Mouse (Mus musculus) stomach, postnatal 0 days (tissue): Measurements from ENCODE around the gene Slx4. TPM values are rescaled to one million over a fixed set of nuclear protein-coding genes. Genes with fewer than 3 reads are reported as not detected.

Experiments used
- ATAC-seq: fragments of 200-750 bp; cut with Nextera tagmentation; 2 replicates; pipeline ENCODE4 v1.8.0; 2017; ENCODE audit not compliant: low FRiP score, low TSS enrichment
- DNase-seq: peaks from one replicate; pipeline ENCODE4 v3.0.0-alpha.2; 2016; ENCODE audit warnings: low spot score
- H3K27ac ChIP-seq: fragments of 300-500 bp; sonication (generic); replicated peaks from 2 replicates; pipeline ENCODE4 v1.5.1; 2014; ENCODE audit warnings: mild to moderate bottlenecking, control low read depth
- H3K27me3 ChIP-seq: fragments of 300-500 bp; sonication (generic); 2 replicates; pipeline ENCODE4 v1.6.1; 2014; ENCODE audit warnings: low read length; ENCODE audit not compliant: control insufficient read depth, insufficient read depth
- H3K36me3 ChIP-seq: fragments of 300-500 bp; sonication (generic); 2 replicates; pipeline ENCODE4 v1.6.1; 2014; ENCODE audit warnings: low read length, mixed read lengths; ENCODE audit not compliant: control insufficient read depth, insufficient read depth
- H3K4me1 ChIP-seq: fragments of 300-500 bp; sonication (generic); replicated peaks from 2 replicates; pipeline ENCODE4 v1.6.1; 2014; ENCODE audit warnings: antibody characterized with exemption; ENCODE audit not compliant: control insufficient read depth, insufficient read depth
- H3K4me2 ChIP-seq: fragments of 300-500 bp; sonication (generic); replicated peaks from 2 replicates; pipeline ENCODE4 v1.6.1; 2014; ENCODE audit warnings: low read depth, mild to moderate bottlenecking, control low read depth, moderate library complexity
- H3K4me3 ChIP-seq: fragments of 300-500 bp; sonication (generic); 2 replicates; pipeline ENCODE4 v1.5.1; 2014; ENCODE audit warnings: low read depth, low read length, control low read depth
- H3K9ac ChIP-seq: fragments of 300-500 bp; sonication (generic); 2 replicates; pipeline ENCODE4 v1.6.1; 2014; ENCODE audit warnings: mild to moderate bottlenecking, low read length, control low read depth, mixed read lengths
- H3K9me3 ChIP-seq: fragments of 300-500 bp; sonication (generic); 2 replicates; pipeline ENCODE4 v1.6.1; 2016; ENCODE audit warnings: low read length; ENCODE audit not compliant: control insufficient read depth
- CTCF ChIP-seq: IDR thresholded peaks from 2 replicates; pipeline ENCODE4 v1.5.1; 2016; ENCODE audit warnings: antibody characterized with exemption, low read depth, mild to moderate bottlenecking, moderate library complexity
- EP300 ChIP-seq: optimal IDR thresholded peaks from 2 replicates; pipeline ENCODE3; 2016; ENCODE audit warnings: antibody characterized with exemption
- WGBS: fragments of 180-500 bp; shearing (Covaris S2); extraction: QIAGEN DNeasy Blood & Tissue Kit; methylation state at CpG from one replicate; pipeline ENCODE4 v1.1.7; 2014; 5-methylcytosine and 5-hydroxymethylcytosine counted together
- polyA plus RNA-seq: library from polyadenylated mRNA; unstranded; fragments of >200 nt; fragmentation: Nextera tagmentation; extraction: Ambion mirVana; gene quantifications from 2 replicates; pipeline ENCODE4 v1.2.1, GENCODE M21; 2015

Gene Slx4
- polyA plus RNA-seq, 1 experiment from 2014 or later: 3.3 TPM

DNA sequence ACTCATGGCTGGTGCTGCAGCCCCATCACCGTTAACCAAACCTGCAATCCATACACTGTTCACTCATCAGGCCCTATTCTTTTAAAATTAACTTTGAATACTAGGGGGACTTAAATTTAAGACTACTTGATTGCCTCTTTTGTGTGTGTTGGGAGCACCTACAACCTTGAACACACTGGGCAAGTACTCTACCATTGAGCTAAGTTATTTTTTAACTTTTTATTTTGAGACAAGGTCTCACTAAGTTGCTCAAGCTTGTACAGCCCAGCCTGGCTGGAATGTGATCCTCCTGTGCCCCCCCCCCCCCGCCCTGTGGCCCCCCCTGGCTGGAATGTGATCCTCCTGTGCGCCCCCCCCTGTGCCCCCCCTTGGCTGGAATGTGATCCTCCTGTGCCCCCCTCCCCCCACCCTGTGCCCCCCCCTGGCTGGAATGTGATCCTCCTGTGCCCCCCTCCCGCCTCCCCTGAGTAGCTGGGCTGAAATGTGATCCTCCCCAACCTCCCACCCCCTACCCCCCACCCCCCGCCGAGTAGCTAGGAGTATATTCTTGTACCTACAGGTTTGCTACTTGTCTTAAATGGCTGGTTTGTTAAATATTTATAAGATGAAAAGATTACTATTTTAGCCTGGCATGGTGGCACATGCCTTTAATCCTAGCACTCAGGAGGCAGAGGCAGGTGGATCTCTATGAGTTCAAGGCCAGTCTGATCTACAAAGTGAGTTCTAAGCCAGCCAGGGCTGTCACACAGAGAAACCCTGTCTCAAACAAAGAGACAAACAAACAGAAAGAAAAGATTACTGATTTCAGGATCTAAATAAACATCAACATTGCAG, 28.1 kb upstream of the Slx4 start:
- Histone ChIP-seq H3K4me2 (no peak overlapping the region), H3K4me1 (no peaks in the 10 kb centered on the region), H3K4me3 (no peak overlapping the region), H3K9me3 (no peaks in the 10 kb centered on the region), H3K9ac (no peak overlapping the region), H3K27ac (no peak overlapping the region), H3K27me3 (no peaks in the 10 kb centered on the region), H3K36me3 (no peaks in the 10 kb centered on the region)
- no peak for TF ChIP-seq CTCF
- TF ChIP-seq EP300: no peak
- ATAC-seq (no peak), DNase-seq (no peak)
- 63% methylated on average over 4 of the region's 6 CpGs for WGBS

GRCm38 (mm10) chr16:4030501-4030900, 26.9 kb upstream of the Slx4 start:
- no peak overlapping the region for H3K4me2 ChIP-seq
- DNase-seq (no peak), ATAC-seq (no peak)
- no peak for TF ChIP-seq EP300
- TF ChIP-seq CTCF: no peak
- no peak overlapping the region for H3K9ac ChIP-seq
- no peaks in the 10 kb centered on the region for H3K27me3 ChIP-seq
- H3K36me3 ChIP-seq: no peaks in the 10 kb centered on the region
- H3K9me3 ChIP-seq: no peaks in the 10 kb centered on the region
- H3K4me1 ChIP-seq: no peaks in the 10 kb centered on the region
- H3K4me3 ChIP-seq: no peak overlapping the region
- no peak overlapping the region for H3K27ac ChIP-seq
- 95% methylated on average over 10 of the region's 10 CpGs for WGBS

DNA sequence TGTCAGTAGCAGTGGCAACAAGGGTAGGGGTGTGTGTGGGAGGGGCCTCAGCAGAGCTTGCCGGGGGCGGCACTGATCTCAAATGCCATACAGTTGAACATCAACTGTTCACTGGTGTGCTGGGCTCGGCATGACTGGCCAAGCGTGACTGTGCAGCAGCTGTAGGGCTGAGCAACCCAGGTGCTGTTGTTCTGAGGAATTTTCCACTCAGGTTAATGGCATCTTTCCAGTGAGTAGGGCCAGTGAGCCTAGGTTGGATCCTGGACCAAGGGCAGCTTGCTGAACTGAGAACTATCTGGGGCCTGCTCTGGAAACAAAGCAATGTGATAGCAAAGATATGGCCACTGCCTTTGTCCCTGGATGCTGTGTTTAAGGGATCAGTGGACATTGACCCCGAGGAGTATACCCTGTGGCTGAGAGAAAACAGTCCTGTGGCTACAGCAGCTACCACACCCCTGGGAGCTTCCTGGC, 25.8 kb upstream of the Slx4 start:
- Histone ChIP-seq H3K27me3 (no peaks in the 10 kb centered on the region), H3K4me3 (no peak overlapping the region), H3K36me3 (no peaks in the 10 kb centered on the region), H3K9me3 (no peaks in the 10 kb centered on the region), H3K9ac (no peak overlapping the region), H3K4me1 (no peaks in the 10 kb centered on the region), H3K27ac (no peak overlapping the region), H3K4me2 (no peak overlapping the region)
- TF ChIP-seq EP300 (no peak), CTCF (no peak)
- ATAC-seq: peak; percentile 58; the same call in 1 of the 2 replicates
- no peak for DNase-seq
- 77% methylated on average over 5 of the region's 5 CpGs for WGBS

DNA sequence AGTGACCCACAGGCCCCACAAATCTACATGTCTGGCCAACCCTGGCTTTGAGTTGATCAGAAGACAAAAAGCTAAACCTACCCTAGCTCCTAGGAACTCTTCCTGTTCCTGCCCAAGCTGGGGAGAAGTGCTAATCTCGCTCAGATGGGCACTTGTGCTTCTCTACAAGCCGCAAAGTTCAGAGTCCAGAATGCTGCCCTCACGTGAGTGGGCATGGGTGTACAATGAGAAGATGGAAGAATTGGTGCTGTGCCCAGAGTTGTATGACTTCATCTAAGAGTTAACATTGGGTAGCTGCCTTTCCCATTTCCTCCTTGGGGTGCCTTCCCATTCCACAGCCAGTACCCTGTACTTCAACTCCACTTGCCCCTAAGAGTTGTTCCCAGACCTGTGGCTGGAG, 23.6 kb upstream of the Slx4 start:
- no peak for TF ChIP-seq CTCF
- no peak for TF ChIP-seq EP300
- 78% methylated on average over 3 of the region's 3 CpGs for WGBS

DNA sequence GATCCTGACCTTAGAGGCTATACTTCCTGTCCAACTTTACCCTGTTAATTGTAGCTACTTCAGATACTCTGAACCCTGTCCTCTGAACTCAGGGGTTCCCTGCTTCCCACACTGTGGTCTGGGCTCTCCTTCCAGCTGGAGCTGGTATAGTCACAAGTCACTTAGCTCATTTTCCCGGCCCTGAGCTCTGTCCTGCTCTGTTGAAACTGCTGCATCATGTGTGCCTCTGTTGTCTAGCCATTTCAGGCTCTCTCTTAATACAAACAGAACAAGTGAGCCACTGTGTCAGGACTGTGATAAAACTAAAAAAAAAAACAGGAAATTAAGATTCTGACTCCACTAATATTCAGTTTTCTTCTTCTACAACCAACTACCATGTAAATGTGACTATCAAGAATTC, 23.1 kb upstream of the Slx4 start:
- 38% methylated on average over 1 of the region's 1 CpGs for WGBS
- Histone ChIP-seq H3K36me3 (no peaks in the 10 kb centered on the region), H3K9me3 (no peaks in the 10 kb centered on the region), H3K4me1 (no peaks in the 10 kb centered on the region), H3K4me3 (no peak overlapping the region), H3K27ac (no peak overlapping the region), H3K27me3 (no peaks in the 10 kb centered on the region), H3K9ac (no peak overlapping the region), H3K4me2 (no peak overlapping the region)
- DNase-seq (no peak), ATAC-seq (no peak)
- TF ChIP-seq CTCF (no peak), EP300 (no peak)

More for the DNA sequence above, 23.6 kb upstream of the Slx4 start:
- H3K27me3 ChIP-seq: no peaks in the 10 kb centered on the region
- H3K9me3 ChIP-seq: no peaks in the 10 kb centered on the region
- no peak for ATAC-seq
- H3K4me2 ChIP-seq: no peak overlapping the region
- no peak for DNase-seq
- H3K9ac ChIP-seq: no peak overlapping the region
- H3K4me3 ChIP-seq: no peak overlapping the region
- no peak overlapping the region for H3K27ac ChIP-seq
- no peaks in the 10 kb centered on the region for H3K36me3 ChIP-seq
- H3K4me1 ChIP-seq: no peaks in the 10 kb centered on the region

DNA sequence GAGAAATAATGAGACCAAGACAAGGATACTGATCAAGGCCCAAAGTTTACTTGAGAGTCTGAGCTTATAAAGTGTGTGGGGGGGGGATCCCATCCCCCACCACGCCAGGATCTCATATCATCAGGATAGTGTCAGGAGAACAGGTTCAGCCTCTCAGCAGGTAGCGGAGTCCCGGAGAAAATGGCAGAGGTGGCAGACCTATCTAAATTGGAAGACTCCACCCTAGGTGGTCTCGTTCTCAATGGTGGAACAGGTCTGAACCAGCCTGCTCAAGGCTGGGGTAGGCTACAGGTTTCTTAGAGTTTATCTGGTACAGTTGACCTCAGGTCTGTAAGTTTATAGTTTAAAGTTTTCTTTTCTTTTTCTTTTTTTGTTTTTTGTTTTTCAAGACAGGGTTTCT, 19.1 kb upstream of the Slx4 start:
- Histone ChIP-seq H3K4me2 (no peak overlapping the region), H3K36me3 (no peaks in the 10 kb centered on the region), H3K27ac (no peak overlapping the region), H3K9me3 (no peaks in the 10 kb centered on the region), H3K9ac (no peak overlapping the region), H3K4me1 (no peaks in the 10 kb centered on the region), H3K27me3 (no peaks in the 10 kb centered on the region), H3K4me3 (no peak overlapping the region)
- ATAC-seq (no peak), DNase-seq (no peak)
- TF ChIP-seq EP300 (no peak), CTCF (no peak)
- WGBS: 70% methylated on average over 4 of the region's 4 CpGs
